Mouse (Mus musculus) spleen, postnatal 4 days (tissue): Measurements from ENCODE around the gene Nlgn2.
"Not testable (repeated sequence)": the region's sequence is repeated elsewhere in the genome, so short reads cannot be mapped to it uniquely, and the experiment has no call there.

Source experiments
- DNase-seq, 2 experiments: peaks; one replicate each; pipeline ENCODE4 v3.0.0; 2022; ENCODE audit warnings: low spot score in 2 of 2

Nlgn2 gene

GRCm38 (mm10) chr11:69864138-69864860 is 26.7 kb upstream of the Nlgn2 start:
- no peak for DNase-seq

- DNase-seq = not testable (repeated sequence)
These were observed 26.1 kb upstream of the Nlgn2 start for GRCm38 (mm10) chr11:69863729-69864128.

GRCm38 (mm10) chr11:69858113-69858998 is 20.8 kb upstream of the Nlgn2 start, which contains the start of gene Tnk1:
Gene Tnk1, minus strand, starts transcription at chr11:69858730.
- no peak for DNase-seq

- peak; percentile 79 to 90 for DNase-seq
These were observed 17.8 kb upstream of the Nlgn2 start for GRCm38 (mm10) chr11:69855347-69855746.

GRCm38 (mm10) chr11:69854680-69855079 is 17.1 kb upstream of the Nlgn2 start:
- peak in 1 of 2 experiments; percentile 72 for DNase-seq

GRCm38 (mm10) chr11:69853994-69854393 is 16.4 kb upstream of the Nlgn2 start:
- peak; percentile 86 to 87 for DNase-seq

- DNase-seq = peak; percentile 31 to 60
These were observed 13.2 kb upstream of the Nlgn2 start for GRCm38 (mm10) chr11:69850754-69851153.

GRCm38 (mm10) chr11:69849884-69850283 is 12.3 kb upstream of the Nlgn2 start:
- DNase-seq = peak in 1 of 2 experiments; percentile 63

GRCm38 (mm10) chr11:69849128-69849527 is 11.5 kb upstream of the Nlgn2 start:
- DNase-seq = peak in 1 of 2 experiments; percentile 63

- peak in 1 of 2 experiments; percentile 66 for DNase-seq
These were observed 10.4 kb upstream of the Nlgn2 start for GRCm38 (mm10) chr11:69848021-69848420.

- peak; percentile 52 to 77 for DNase-seq
These were observed 9.4 kb upstream of the Nlgn2 start for GRCm38 (mm10) chr11:69846738-69847688.

- DNase-seq = peak; percentile 94 to 97
These were observed 8.7 kb upstream of the Nlgn2 start, which contains the start of gene Plscr3 for GRCm38 (mm10) chr11:69846198-69846680. Gene Plscr3, plus strand, starts transcription at chr11:69846376.

- peak in 1 of 2 experiments; percentile 20 for DNase-seq
These were observed 1.1 kb upstream of the Nlgn2 start for GRCm38 (mm10) chr11:69838714-69839104.

- DNase-seq = peak; percentile 93 to 94
These were observed 549 bp upstream of the Nlgn2 start, which contains the start of gene Tmem256 for GRCm38 (mm10) chr11:69837952-69838713. Gene Tmem256, plus strand, starts transcription at chr11:69838514.

GRCm38 (mm10) chr11:69836703-69837576 is 644 bp downstream of the Nlgn2 start:
- peak in 1 of 2 experiments; percentile 72 for DNase-seq

- no peak for DNase-seq
These were observed 1.6 kb downstream of the Nlgn2 start for GRCm38 (mm10) chr11:69835966-69836335.

- no peak for DNase-seq
These were observed 2.1 kb downstream of the Nlgn2 start for GRCm38 (mm10) chr11:69835326-69835965.

GRCm38 (mm10) chr11:69834001-69834549 is 3.5 kb downstream of the Nlgn2 start:
- DNase-seq = peak; percentile 65 to 86
